ENCODE assay signal across 10 mouse cellular contexts in the genomic region with DNA sequence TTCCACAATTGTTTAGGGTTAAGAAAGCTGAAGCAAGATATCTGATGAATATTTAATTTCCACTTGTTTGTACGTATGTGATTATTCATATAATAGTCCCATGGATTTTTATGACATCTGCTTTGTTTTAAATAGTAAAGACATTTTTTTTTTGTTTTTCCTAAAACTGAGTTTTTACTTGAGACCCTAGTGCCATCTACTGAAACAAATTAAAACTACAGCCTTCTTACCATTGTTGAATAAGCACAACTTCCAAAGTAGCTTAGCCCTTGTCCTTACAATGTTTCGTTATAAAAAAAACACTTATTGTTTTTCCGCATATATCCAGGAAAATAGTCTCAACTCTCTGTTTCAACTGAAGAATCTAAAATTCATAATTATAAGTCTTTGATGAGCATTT.
DNase-seq lines count a peak whose midpoint lies in the region; ATAC-seq and TF ChIP-seq lines count a peak whose summit lies in the region.
"Had no signal": no experiment of that assay in that cellular context is flagged by ENCODE, and none has a peak within 500 bp of the region (broad histone marks: within the 10 kb centered on the region; RNA-seq: fewer than 3 reads in every experiment).

No protein-coding gene starts in this region.

- peak; percentile 76 for TF ChIP-seq CTCF in kidney, postnatal 0 days (IDR thresholded peaks at IDR 0.05; ENCODE audit: low read depth)

- H3K9me3 ChIP-seq in kidney, postnatal 0 days (replicated peaks; ENCODE audit: low read length), result no peaks in the 10 kb centered on the region
- no peaks in the 10 kb centered on the region for H3K9me3 ChIP-seq in kidney, embryonic 15.5 days (replicated peaks)
- H3K9me3 ChIP-seq in forebrain, embryonic 15.5 days, result no peaks in the 10 kb centered on the region
- H3K9me3 ChIP-seq: liver, embryonic 13.5 days had no signal

- ATAC-seq in kidney, postnatal 0 days (replicated peaks; ENCODE audit: low FRiP score, low read depth), result no peak
- ATAC-seq in kidney, embryonic 15.5 days (replicated peaks; ENCODE audit: low FRiP score), result no peak
- no peak for ATAC-seq in forebrain, embryonic 15.5 days (replicated peaks)

- H3K27me3 ChIP-seq in kidney, postnatal 0 days (ENCODE audit: insufficient read depth, low read length), result no peaks in the 10 kb centered on the region
- no peaks in the 10 kb centered on the region for H3K27me3 ChIP-seq in kidney, embryonic 15.5 days
- no peaks in the 10 kb centered on the region for H3K27me3 ChIP-seq in forebrain, embryonic 15.5 days
- H3K27me3 ChIP-seq: liver, embryonic 13.5 days had no signal

- H3K4me1 ChIP-seq in kidney, postnatal 0 days (replicated peaks; ENCODE audit: insufficient read depth, low read length), result no peaks in the 10 kb centered on the region
- H3K4me1 ChIP-seq in kidney, embryonic 15.5 days, result no peaks in the 10 kb centered on the region
- H3K4me1 ChIP-seq in forebrain, embryonic 15.5 days, result peaks cover 6% of the 10 kb centered on the region; the same call in 1 of the 2 replicates
- H3K4me1 ChIP-seq: liver, embryonic 13.5 days had no signal

- no peak overlapping the region for H3K4me2 ChIP-seq in kidney, postnatal 0 days (ENCODE audit: low read length)
- H3K4me2 ChIP-seq in kidney, embryonic 15.5 days, result no peak overlapping the region
- H3K4me2 ChIP-seq in forebrain, embryonic 15.5 days (replicated peaks), result no peak overlapping the region
- H3K4me2 ChIP-seq: liver, embryonic 13.5 days had no signal

- no peak overlapping the region for H3K27ac ChIP-seq in kidney, postnatal 0 days
- H3K27ac ChIP-seq in kidney, embryonic 15.5 days, result no peak overlapping the region
- H3K27ac ChIP-seq in forebrain, embryonic 15.5 days (replicated peaks), result no peak overlapping the region
- H3K27ac ChIP-seq: liver, embryonic 13.5 days had no signal

- DNase-seq in kidney, postnatal 0 days (ENCODE audit: low spot score), result peak; percentile 83
- peak; percentile 18 for DNase-seq in CD4-positive helper T cell, adult 2 months (ENCODE audit: low read depth, low spot score)
- peak; percentile 39 for DNase-seq in Muller cell, postnatal 12 days (ENCODE audit: inconsistent ontology term)
- DNase-seq in induced T-regulatory cell, adult 2 months (ENCODE audit: low read depth), result peak; percentile 47
- DNase-seq in testis, postnatal 10 days (ENCODE audit: low spot score), result no peak
- DNase-seq in thymus, adult 18-20 months, result no peak
- DNase-seq: liver, embryonic 13.5 days; thymus, postnatal 14 days had no signal

- no peak overlapping the region for H3K9ac ChIP-seq in kidney, postnatal 0 days (ENCODE audit: low read depth, low read length)
- no peak overlapping the region for H3K9ac ChIP-seq in kidney, embryonic 15.5 days
- H3K9ac ChIP-seq in forebrain, embryonic 15.5 days (replicated peaks), result no peak overlapping the region
- H3K9ac ChIP-seq: liver, embryonic 13.5 days had no signal

- 31% methylated on average over 3 of the region's 3 CpGs for WGBS in kidney, postnatal 0 days
- WGBS in kidney, embryonic 15.5 days, result 36% methylated on average over 3 of the region's 3 CpGs
- 28% methylated on average over 3 of the region's 3 CpGs for WGBS in forebrain, embryonic 15.5 days

- H3K36me3 ChIP-seq in kidney, postnatal 0 days (ENCODE audit: insufficient read depth, low read length), result no peaks in the 10 kb centered on the region
- H3K36me3 ChIP-seq in kidney, embryonic 15.5 days, result no peaks in the 10 kb centered on the region
- H3K36me3 ChIP-seq in forebrain, embryonic 15.5 days, result no peaks in the 10 kb centered on the region
- H3K36me3 ChIP-seq: liver, embryonic 13.5 days had no signal

- H3K4me3 ChIP-seq in kidney, postnatal 0 days (replicated peaks; ENCODE audit: low read depth, low read length), result no peak overlapping the region
- H3K4me3 ChIP-seq in kidney, embryonic 15.5 days (replicated peaks), result no peak overlapping the region
- no peak overlapping the region for H3K4me3 ChIP-seq in forebrain, embryonic 15.5 days
- H3K4me3 ChIP-seq: liver, embryonic 13.5 days had no signal

Comparison
In these comparisons a context has a peak if more than half of its experiments do, and no peak if none do; other contexts are left out.
1. DNase-seq: peak in kidney, postnatal 0 days (single experiment), CD4-positive helper T cell, adult 2 months (single experiment), Muller cell, postnatal 12 days (single experiment) and induced T-regulatory cell, adult 2 months (single experiment); none in testis, postnatal 10 days (single experiment) and thymus, adult 18-20 months (0 of 2).